Mouse (Mus musculus) embryonic facial prominence, embryonic 10.5 days (tissue): ENCODE measurements around the gene Rapgef5. TPM values are rescaled to one million over a fixed set of nuclear protein-coding genes. Genes with fewer than 3 reads are reported as not detected.

ENCODE experiments used
- DNase-seq: peaks from one replicate; pipeline ENCODE4 v3.0.0-alpha.2; 2017; ENCODE audit warnings: low spot score
- H3K27ac ChIP-seq: fragments of 300-500 bp; sonication (generic); replicated peaks from 2 replicates; pipeline ENCODE4 v1.5.1; 2016; ENCODE audit warnings: mild to moderate bottlenecking
- H3K27me3 ChIP-seq: fragments of 300-500 bp; sonication (generic); replicated peaks from 2 replicates; pipeline ENCODE4 v1.6.1; 2016; ENCODE audit warnings: low read depth, mild to moderate bottlenecking; ENCODE audit not compliant: poor library complexity, severe bottlenecking
- H3K36me3 ChIP-seq: fragments of 300-500 bp; sonication (generic); replicated peaks from 2 replicates; pipeline ENCODE4 v1.6.1; 2016; ENCODE audit warnings: mild to moderate bottlenecking, moderate library complexity
- H3K4me1 ChIP-seq: fragments of 300-500 bp; sonication (generic); 2 replicates; pipeline ENCODE4 v1.6.1; 2016
- H3K4me3 ChIP-seq: fragments of 300-500 bp; sonication (generic); 2 replicates; pipeline ENCODE4 v1.5.1; 2016; ENCODE audit warnings: mild to moderate bottlenecking, moderate library complexity
- H3K9me3 ChIP-seq: fragments of 300-500 bp; sonication (generic); 2 replicates; pipeline ENCODE4 v1.6.1; 2016; ENCODE audit warnings: mild to moderate bottlenecking
- WGBS: fragments of 180-500 bp; shearing (Covaris S2); methylation state at CpG from one replicate; pipeline ENCODE4 v1.1.7; 2016; 5-methylcytosine and 5-hydroxymethylcytosine counted together
- polyA plus RNA-seq: library from polyadenylated mRNA; unstranded; fragments of >200 nt; fragmentation: Nextera tagmentation; extraction: Ambion mirVana; gene quantifications from 2 replicates; pipeline ENCODE4 v1.2.1, GENCODE M21; 2016

Gene Rapgef5
- polyA plus RNA-seq, 1 experiment from 2014 or later, result 7.1 TPM

DNA sequence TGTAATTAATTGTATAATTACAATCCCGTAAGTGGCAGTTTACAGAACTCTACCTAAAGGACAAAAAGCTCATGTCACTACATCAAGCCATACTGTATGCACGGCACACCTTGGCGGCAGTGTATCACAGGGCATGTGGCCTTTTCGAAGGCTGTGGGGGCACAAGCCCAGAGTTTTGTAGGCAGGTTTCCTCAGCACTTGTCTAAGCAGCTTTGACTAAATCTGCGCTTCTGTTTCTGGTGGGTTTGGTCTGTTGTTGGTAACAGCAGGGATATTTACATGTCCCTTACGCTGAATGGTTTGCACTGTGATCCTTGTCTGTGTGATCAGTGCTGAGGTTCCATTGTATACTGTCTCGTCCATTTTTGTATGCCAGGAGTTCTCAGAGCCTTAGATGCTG, 230.3 kb downstream of the Rapgef5 start:
- no peak overlapping the region for H3K27ac ChIP-seq
- H3K4me3 ChIP-seq, result no peak overlapping the region
- peaks cover 36% of the 10 kb centered on the region for H3K4me1 ChIP-seq
- no peaks in the 10 kb centered on the region for H3K36me3 ChIP-seq
- H3K27me3 ChIP-seq, result peaks cover 8% of the 10 kb centered on the region; the same call in 1 of the 2 replicates
- 93% methylated on average over 7 of the region's 7 CpGs for WGBS
- H3K9me3 ChIP-seq, result no peaks in the 10 kb centered on the region
- DNase-seq, result no peak

DNA sequence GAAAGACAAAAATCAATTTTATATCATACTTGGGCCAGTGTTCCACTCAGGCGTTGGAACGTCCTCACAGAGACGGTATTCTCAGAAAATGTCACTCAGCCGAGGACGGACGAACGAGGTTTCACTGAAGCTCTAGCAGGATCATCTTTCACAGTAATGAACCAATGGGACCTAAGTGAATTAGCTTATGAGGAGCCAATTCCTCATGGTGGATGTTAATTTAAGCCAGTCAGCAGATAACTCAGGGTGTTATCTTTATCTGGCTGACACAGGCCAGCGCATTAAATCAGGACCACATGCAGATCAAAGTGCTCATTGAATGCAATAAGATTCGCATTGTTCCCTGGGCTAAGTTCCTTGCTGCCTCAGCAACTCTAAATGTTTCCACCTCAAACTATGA, 234.8 kb downstream of the Rapgef5 start:
- peaks cover 31% of the 10 kb centered on the region for H3K4me1 ChIP-seq
- DNase-seq, result peak; percentile 22
- WGBS, result 20% methylated on average over 9 of the region's 9 CpGs
- peaks cover 8% of the 10 kb centered on the region; the same call in 1 of the 2 replicates for H3K27me3 ChIP-seq
- H3K9me3 ChIP-seq, result no peaks in the 10 kb centered on the region
- H3K4me3 ChIP-seq, result peak overlapping the region; percentile 38
- H3K36me3 ChIP-seq, result no peaks in the 10 kb centered on the region
- 0 out of 2 replicates have a peak overlapping the region, but pooled peaks have one; percentile 24 for H3K27ac ChIP-seq

DNA sequence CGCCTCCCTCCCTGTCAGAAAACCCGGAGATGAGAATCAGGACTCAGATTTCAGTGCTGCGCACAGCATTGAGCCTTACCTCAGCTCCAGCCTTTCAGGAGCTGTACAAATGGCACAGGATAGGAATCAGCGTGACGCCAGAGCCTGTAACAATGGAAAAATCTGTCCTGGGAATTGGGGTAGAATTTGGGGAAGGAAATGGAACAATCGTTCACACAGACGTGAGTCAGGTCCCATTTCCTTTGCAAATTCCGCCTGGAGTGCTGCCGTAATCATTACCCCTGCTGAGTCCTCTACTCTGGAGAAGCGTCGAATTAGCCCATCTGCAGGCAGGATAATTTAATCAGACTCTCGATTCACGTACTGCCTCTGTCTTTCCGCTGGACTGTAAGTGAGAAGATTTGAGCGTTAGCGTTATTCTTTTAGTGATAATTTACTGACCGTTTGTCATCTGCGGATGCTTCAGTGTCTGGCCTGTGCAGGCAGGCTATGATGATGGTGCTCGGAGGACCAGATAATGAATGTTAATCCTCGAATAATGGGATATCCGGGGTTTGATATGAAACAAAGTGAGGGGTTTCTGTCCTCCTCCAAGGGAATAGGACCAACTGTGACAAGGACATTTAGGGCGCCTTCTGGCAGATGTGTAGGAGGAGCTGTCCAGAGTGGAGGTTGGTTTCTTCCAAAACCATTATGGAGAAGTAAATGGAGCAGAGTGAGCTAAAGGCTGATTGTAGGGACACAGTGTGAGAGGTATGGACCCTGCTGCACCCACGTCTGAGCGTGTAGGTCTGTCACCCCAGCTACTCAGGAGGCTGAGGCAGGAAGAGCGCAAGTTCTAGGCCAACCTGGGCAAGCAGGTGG, 235.5 kb downstream of the Rapgef5 start:
- H3K27me3 ChIP-seq, result peaks cover 8% of the 10 kb centered on the region; the same call in 1 of the 2 replicates
- no peaks in the 10 kb centered on the region; the same call in 1 of the 2 replicates for H3K36me3 ChIP-seq
- H3K9me3 ChIP-seq, result no peaks in the 10 kb centered on the region
- H3K27ac ChIP-seq, result 0 out of 2 replicates have a peak overlapping the region, but pooled peaks have one; percentile 24
- peaks cover 33% of the 10 kb centered on the region for H3K4me1 ChIP-seq
- peak overlapping the region; percentile 38 for H3K4me3 ChIP-seq
- DNase-seq, result peak; percentile 49
- 37% methylated on average over 25 of the region's 25 CpGs for WGBS

DNA sequence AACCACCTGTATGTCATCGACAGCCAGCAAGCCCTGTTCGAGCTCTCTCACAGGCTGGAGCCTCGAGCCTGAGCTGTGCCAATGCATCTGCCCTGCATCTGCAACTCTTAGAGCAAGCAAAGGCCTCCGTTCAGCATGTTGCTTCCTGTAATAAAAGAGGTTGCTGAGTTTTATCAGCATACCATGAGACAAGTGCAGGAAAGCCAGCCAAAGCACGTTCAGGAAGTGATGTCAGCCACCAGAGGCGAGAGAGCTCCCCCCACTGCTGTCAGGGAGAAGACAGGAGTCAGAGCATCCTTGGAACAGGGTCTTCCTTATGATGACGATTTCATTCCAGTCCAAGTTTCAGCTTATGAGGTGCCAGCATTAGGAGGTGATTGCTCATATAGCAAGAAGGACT, 239.7 kb downstream of the Rapgef5 start:
- peaks cover 25% of the 10 kb centered on the region for H3K4me1 ChIP-seq
- H3K27me3 ChIP-seq, result no peaks in the 10 kb centered on the region
- H3K27ac ChIP-seq, result no peak overlapping the region
- H3K9me3 ChIP-seq, result no peaks in the 10 kb centered on the region
- no peak overlapping the region for H3K4me3 ChIP-seq
- 69% methylated on average over 7 of the region's 7 CpGs for WGBS
- no peak for DNase-seq
- H3K36me3 ChIP-seq, result no peaks in the 10 kb centered on the region; the same call in 1 of the 2 replicates

DNA sequence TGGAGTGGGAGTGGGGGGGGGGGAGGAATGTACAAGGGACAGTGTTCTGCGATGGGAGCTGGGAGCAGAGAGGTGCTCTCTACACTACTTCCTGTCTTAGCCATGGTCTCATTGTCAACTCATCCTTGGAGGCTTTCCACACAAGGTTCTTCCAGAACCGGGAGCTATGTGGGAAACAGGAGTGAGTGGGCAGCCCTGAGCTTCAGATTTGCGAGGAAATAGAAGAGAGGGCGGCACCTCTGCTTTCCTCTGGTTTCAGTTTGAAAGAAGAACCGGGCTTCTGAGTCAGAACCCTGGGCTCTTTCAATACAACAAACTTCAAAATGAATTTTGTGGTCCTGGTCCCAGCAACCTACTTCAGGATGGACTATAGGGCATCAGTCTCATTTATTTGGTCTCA, 244.1 kb downstream of the Rapgef5 start:
- 85% methylated on average over 5 of the region's 5 CpGs for WGBS

DNA sequence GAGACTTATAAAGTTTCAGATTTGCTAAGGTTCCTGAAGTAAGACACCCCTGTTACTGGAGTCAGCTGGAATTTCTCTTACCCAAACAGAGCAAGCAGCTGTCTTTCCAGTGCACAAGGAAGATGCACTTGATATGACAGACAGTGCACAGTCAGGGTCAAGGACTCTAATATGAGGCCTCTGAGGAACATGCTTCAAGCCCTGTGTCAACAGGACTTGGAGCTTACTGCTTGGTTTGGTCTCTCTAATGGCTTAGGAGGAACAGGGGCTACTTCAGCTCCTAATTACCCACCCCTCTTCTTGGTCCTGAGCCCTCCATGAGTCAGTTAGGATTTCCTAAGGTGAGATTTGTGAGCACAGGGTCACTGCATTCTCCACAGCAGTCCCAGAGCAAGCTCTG, 244.6 kb downstream of the Rapgef5 start:
- no peaks in the 10 kb centered on the region for H3K27me3 ChIP-seq

More for the DNA sequence above, 244.1 kb downstream of the Rapgef5 start:
- Histone ChIP-seq H3K36me3 (no peaks in the 10 kb centered on the region; the same call in 1 of the 2 replicates), H3K4me3 (no peak overlapping the region), H3K27ac (no peak overlapping the region), H3K9me3 (no peaks in the 10 kb centered on the region), H3K4me1 (peaks cover 12% of the 10 kb centered on the region), H3K27me3 (no peaks in the 10 kb centered on the region)
- DNase-seq, result no peak

DNA sequence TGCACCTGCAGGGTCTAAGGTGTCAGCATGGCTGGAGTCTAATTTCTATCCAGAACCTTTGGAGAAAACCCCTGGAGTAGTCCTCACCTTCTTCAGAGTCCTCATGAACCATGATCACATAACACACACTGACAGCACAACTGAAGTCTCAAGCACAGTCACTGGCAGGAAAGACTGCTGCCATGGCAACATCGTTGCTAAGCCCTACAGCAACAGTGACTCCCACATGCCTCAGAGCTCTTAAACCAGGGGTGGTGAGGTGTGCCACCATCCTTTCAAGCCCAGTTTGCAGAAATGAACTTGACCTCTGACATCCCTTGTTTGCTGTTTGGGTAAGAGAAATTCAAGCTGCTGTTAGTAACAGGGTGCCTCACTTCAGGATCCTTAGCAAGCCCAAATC, 245.4 kb downstream of the Rapgef5 start:
- H3K36me3 ChIP-seq, result no peaks in the 10 kb centered on the region
- H3K27ac ChIP-seq, result no peak overlapping the region
- peaks cover 6% of the 10 kb centered on the region; the same call in 1 of the 2 replicates for H3K4me1 ChIP-seq
- no peak overlapping the region for H3K4me3 ChIP-seq
- H3K9me3 ChIP-seq, result no peaks in the 10 kb centered on the region
- DNase-seq, result peak; percentile 26
- 68% methylated on average over 1 of the region's 1 CpGs for WGBS
- no peaks in the 10 kb centered on the region for H3K27me3 ChIP-seq

More for the DNA sequence above, 244.6 kb downstream of the Rapgef5 start:
- no peaks in the 10 kb centered on the region for H3K9me3 ChIP-seq
- peaks cover 11% of the 10 kb centered on the region for H3K4me1 ChIP-seq
- H3K27ac ChIP-seq, result no peak overlapping the region
- DNase-seq, result no peak
- no peak overlapping the region for H3K4me3 ChIP-seq
- no peaks in the 10 kb centered on the region; the same call in 1 of the 2 replicates for H3K36me3 ChIP-seq

DNA sequence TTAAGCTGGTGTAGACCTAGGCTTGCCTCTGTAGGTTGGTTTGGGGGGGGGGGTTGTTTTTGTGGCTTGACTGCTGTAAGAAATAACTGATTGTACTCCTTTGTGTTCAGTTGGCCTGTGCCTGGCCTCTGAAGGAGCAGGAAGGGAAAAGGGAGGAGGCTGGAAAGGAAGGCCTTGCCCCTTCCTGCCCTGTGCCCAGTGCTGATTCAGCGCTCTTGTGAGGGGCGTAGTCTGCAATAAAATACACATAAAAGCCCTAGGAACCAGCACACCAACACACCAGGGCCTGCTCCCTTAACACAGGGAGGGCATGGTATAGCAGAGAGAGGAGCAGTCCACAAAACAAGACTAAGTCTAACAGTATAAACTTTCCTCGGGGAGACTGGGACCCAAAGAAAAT, 247.0 kb downstream of the Rapgef5 start:
- Histone ChIP-seq H3K4me1 (peaks cover 6% of the 10 kb centered on the region; the same call in 1 of the 2 replicates), H3K36me3 (no peaks in the 10 kb centered on the region), H3K27me3 (no peaks in the 10 kb centered on the region), H3K27ac (no peak overlapping the region), H3K9me3 (no peaks in the 10 kb centered on the region), H3K4me3 (no peak overlapping the region)
- no peak for DNase-seq
- 81% methylated on average over 3 of the region's 3 CpGs for WGBS

DNA sequence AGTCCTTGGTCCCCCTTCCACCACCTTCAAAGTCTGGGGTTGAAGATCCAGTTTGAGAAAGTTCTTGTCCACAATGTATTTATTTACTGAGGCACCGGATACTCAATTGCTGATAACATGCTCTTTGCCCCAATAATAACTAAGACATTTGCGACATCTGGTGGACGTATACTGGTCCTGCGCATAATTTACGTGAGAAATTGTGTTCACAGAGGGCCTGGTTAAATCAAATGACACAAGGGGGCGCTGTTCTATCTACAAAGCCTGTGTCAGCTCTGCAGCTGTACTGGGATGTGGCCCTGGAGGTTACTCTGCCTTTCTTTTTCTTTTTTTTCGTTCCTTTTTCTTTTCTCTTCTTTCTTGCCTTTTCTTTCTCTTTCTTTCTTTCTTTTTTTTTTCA, 248.6 kb downstream of the Rapgef5 start:
- peaks cover 6% of the 10 kb centered on the region; the same call in 1 of the 2 replicates for H3K4me1 ChIP-seq
- no peak overlapping the region for H3K27ac ChIP-seq
- H3K4me3 ChIP-seq, result no peak overlapping the region
- no peaks in the 10 kb centered on the region for H3K36me3 ChIP-seq
- H3K9me3 ChIP-seq, result no peaks in the 10 kb centered on the region
- no peaks in the 10 kb centered on the region for H3K27me3 ChIP-seq
- 11% methylated on average over 7 of the region's 7 CpGs for WGBS
- DNase-seq, result peak; percentile 76

DNA sequence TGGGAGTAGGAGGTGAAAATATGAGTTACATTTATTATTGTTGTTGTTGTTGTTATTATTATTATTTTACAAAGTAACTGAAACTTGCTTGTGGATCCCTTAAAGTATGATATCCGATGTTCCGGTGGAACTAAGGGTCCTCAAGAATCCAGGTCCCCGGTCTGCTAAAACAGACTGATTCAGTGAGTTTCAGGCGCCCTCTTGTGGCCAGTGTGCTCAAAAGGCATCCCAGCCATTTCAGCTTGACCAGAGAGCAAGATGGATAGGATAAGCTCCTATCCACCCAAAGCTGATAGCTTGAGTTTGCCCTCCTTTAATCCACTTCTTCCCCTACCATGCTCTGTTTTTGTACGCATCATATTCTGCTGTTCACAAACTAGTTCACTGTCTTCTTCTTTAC, 252.8 kb downstream of the Rapgef5 start:
- H3K4me3 ChIP-seq, result no peak overlapping the region
- no peak overlapping the region for H3K27ac ChIP-seq
- H3K4me1 ChIP-seq, result no peaks in the 10 kb centered on the region
- no peaks in the 10 kb centered on the region for H3K27me3 ChIP-seq
- H3K9me3 ChIP-seq, result no peaks in the 10 kb centered on the region
- peak; percentile 84 for DNase-seq
- H3K36me3 ChIP-seq, result no peaks in the 10 kb centered on the region
- 7% methylated on average over 5 of the region's 5 CpGs for WGBS

DNA sequence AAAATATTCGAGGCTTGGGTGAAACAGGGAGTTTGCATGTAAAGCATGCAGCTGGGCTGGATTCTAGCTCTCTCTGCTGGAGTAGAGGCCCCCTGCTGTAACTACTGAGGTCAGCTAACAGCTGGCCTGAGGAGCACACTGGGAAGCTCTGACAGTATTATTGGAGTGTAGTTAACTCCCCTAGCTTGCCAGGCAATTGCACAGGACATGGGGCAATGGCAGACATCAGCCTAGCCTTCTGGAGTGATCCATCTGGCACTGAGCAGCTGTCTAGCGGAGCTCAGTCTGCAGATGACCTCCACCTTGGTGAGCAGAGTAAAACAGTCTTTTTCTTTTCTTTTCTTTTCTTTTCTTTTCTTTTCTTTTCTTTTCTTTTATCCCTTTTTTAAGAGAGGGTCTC, 253.9 kb downstream of the Rapgef5 start:
- H3K27ac ChIP-seq, result no peak overlapping the region
- no peaks in the 10 kb centered on the region for H3K36me3 ChIP-seq
- H3K27me3 ChIP-seq, result no peaks in the 10 kb centered on the region
- H3K4me1 ChIP-seq, result no peaks in the 10 kb centered on the region
- WGBS, result 43% methylated on average over 2 of the region's 2 CpGs
- H3K9me3 ChIP-seq, result no peaks in the 10 kb centered on the region
- no peak for DNase-seq
- H3K4me3 ChIP-seq, result no peak overlapping the region

DNA sequence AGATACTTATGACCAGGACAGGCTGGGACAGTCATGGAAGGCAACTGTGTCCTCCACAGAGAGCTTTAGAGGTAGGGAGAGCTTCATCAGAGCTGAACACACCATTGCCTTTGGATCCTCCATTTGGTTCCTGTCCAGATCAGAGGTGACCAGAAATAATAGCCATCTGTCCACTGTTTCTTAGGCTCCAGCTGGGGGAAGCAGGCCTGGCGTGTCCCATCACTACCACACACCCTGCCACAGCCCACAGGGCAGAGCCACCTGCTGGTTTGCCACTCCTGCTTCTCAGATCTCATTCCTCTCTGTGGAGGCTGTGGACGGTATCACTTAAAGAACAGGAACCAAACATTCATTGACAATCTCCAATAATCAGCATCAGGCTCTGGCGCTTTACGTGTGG, 254.9 kb downstream of the Rapgef5 start:
- Histone ChIP-seq H3K27ac (no peak overlapping the region), H3K9me3 (no peaks in the 10 kb centered on the region), H3K27me3 (no peaks in the 10 kb centered on the region), H3K4me3 (no peak overlapping the region), H3K4me1 (no peaks in the 10 kb centered on the region), H3K36me3 (no peaks in the 10 kb centered on the region)
- 82% methylated on average over 4 of the region's 4 CpGs for WGBS
- no peak for DNase-seq

DNA sequence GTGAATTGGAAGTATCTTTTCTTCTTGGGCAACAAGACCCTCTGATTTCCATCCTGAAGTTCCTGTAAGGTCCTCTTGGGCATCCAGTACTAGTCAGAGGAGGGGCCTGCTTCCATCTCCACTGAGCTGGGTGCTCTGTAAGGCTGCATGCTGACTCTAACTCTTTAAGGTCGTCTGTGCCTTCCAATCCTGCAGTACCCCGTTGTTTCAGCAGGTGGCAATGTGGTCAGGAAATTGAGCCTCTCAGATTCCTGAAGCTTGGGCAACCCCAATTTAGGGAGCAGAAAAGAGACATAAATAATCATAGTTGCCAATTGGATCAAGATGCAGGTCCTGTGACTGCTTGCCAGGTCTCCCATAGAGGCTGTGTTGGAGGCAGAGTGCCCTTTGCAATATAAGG, 256.4 kb downstream of the Rapgef5 start:
- Histone ChIP-seq H3K27me3 (no peaks in the 10 kb centered on the region), H3K9me3 (no peaks in the 10 kb centered on the region), H3K4me3 (no peak overlapping the region), H3K27ac (no peak overlapping the region), H3K4me1 (no peaks in the 10 kb centered on the region), H3K36me3 (no peaks in the 10 kb centered on the region)
- under 1% methylated on average over 2 of the region's 2 CpGs for WGBS
- DNase-seq, result peak; percentile 72
